Mouse (Mus musculus) neural tube, embryonic 12.5 days (tissue): ENCODE data around the gene Bscl2. TPM values are rescaled to one million over a fixed set of nuclear protein-coding genes. Genes with fewer than 3 reads are reported as not detected.
"Not testable (repeated sequence)": the region's sequence is repeated elsewhere in the genome, so short reads cannot be mapped to it uniquely, and the experiment has no call there.

Experiments used
- ATAC-seq: fragments of 200-750 bp; cut with Nextera tagmentation; 2 replicates; pipeline ENCODE4 v1.8.0; 2017; ENCODE audit warnings: low read depth, mild to moderate bottlenecking, moderate TSS enrichment, moderate library complexity; ENCODE audit not compliant: low FRiP score
- H3K27ac ChIP-seq: fragments of 300-500 bp; sonication (generic); 2 replicates; pipeline ENCODE4 v1.5.1; 2016
- H3K27me3 ChIP-seq: fragments of 300-500 bp; sonication (generic); replicated peaks from 2 replicates; pipeline ENCODE4 v1.6.1; 2016; ENCODE audit warnings: mild to moderate bottlenecking
- H3K36me3 ChIP-seq: fragments of 300-500 bp; sonication (generic); 2 replicates; pipeline ENCODE4 v1.6.1; 2016; ENCODE audit warnings: mild to moderate bottlenecking
- H3K4me1 ChIP-seq: fragments of 300-500 bp; sonication (generic); 2 replicates; pipeline ENCODE4 v1.6.1; 2016
- H3K4me2 ChIP-seq: fragments of 300-500 bp; sonication (generic); replicated peaks from 2 replicates; pipeline ENCODE4 v1.6.1; 2016; ENCODE audit warnings: mild to moderate bottlenecking
- H3K4me3 ChIP-seq: fragments of 300-500 bp; sonication (generic); 2 replicates; pipeline ENCODE4 v1.5.1; 2016
- H3K9ac ChIP-seq: fragments of 300-500 bp; sonication (generic); 2 replicates; pipeline ENCODE4 v1.6.1; 2016; ENCODE audit warnings: mild to moderate bottlenecking
- H3K9me3 ChIP-seq: fragments of 300-500 bp; sonication (generic); 2 replicates; pipeline ENCODE4 v1.6.1; 2016; ENCODE audit warnings: mild to moderate bottlenecking
- WGBS: fragments of 180-500 bp; shearing (Covaris S2); methylation state at CpG from one replicate; pipeline ENCODE4 v1.1.7; 2016; 5-methylcytosine and 5-hydroxymethylcytosine counted together
- polyA plus RNA-seq: library from polyadenylated mRNA; unstranded; fragments of >200 nt; fragmentation: Nextera tagmentation; extraction: Ambion mirVana; gene quantifications from 2 replicates; pipeline ENCODE4 v1.2.1, GENCODE M21; 2016

Bscl2 gene
- polyA plus RNA-seq, 1 experiment from 2014 or later: 66.1 TPM

DNA sequence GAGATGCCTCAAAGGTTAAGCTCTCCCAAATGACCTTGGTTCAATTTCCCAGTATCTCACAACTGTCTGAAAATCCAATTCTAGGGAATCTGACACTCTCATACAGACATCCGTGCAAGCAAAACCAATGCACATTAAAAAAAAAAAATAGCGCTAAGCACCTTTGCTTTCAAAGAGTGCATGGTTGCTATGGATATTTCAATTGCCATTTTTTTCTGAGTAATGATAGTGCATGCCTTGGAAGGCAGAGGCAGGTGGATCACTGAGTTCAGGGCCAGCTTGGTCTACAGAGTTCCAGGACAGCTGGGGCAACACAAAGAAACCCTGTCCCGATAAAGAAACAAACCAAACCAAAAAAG is 43.7 kb downstream of the Bscl2 start:
- ATAC-seq: no peak; the same call in 1 of the 2 replicates
- H3K27ac ChIP-seq: no peak overlapping the region; the same call in 1 of the 2 replicates
- peaks cover 10% of the 10 kb centered on the region for H3K36me3 ChIP-seq
- peak overlapping the region; percentile 77 for H3K4me2 ChIP-seq
- H3K4me1 ChIP-seq: 0 out of 2 replicates have a peak, but pooled peaks cover 9% of the 10 kb centered on the region
- 29% methylated on average over 3 of the region's 3 CpGs for WGBS
- H3K9me3 ChIP-seq: no peaks in the 10 kb centered on the region
- no peaks in the 10 kb centered on the region for H3K27me3 ChIP-seq
- H3K4me3 ChIP-seq: peak overlapping the region; percentile 64
- no peak overlapping the region for H3K9ac ChIP-seq

DNA sequence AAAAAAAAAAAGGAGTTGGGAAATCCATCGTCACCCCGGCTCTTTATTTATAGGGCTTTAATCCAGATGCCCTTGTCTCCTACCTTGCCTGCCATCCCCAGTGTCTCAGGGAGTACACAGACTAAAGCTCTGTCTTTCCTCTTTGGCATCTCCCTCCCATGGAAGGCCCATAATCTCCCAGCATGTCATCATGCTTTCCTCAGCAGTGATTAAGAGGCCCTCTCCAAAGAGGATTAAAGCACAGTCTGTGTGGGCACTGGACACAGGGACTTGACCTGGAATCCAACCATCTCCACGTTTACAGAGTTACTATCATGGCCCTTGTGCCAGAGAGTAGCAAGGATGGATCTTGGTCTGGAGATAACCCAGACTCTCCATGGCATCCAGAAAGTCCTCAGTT is 46.3 kb downstream of the Bscl2 start, which contains the start of the genes Lbhd1 and Gm49403:
TSS of gene Lbhd1 (plus strand) at position 117 of the 400 bp plus-strand sequence.
TSS of gene Gm49403 (plus strand) at position 315 of the 400 bp plus-strand sequence.
- H3K4me3 ChIP-seq: no peak within 1 kb of the TSS
- 73% methylated on average over 3 of the region's 3 CpGs for WGBS
- no peak within 1 kb of the TSS for H3K9ac ChIP-seq
- ATAC-seq: no peak
- peaks cover 17% of the 10 kb centered on the region for H3K4me1 ChIP-seq
- H3K27me3 ChIP-seq: no peaks in the 10 kb centered on the region
- H3K9me3 ChIP-seq: no peaks in the 10 kb centered on the region
- no peak within 1 kb of the TSS for H3K27ac ChIP-seq
- no peaks in the 10 kb centered on the region for H3K36me3 ChIP-seq
- no peak within 1 kb of the TSS for H3K4me2 ChIP-seq

DNA sequence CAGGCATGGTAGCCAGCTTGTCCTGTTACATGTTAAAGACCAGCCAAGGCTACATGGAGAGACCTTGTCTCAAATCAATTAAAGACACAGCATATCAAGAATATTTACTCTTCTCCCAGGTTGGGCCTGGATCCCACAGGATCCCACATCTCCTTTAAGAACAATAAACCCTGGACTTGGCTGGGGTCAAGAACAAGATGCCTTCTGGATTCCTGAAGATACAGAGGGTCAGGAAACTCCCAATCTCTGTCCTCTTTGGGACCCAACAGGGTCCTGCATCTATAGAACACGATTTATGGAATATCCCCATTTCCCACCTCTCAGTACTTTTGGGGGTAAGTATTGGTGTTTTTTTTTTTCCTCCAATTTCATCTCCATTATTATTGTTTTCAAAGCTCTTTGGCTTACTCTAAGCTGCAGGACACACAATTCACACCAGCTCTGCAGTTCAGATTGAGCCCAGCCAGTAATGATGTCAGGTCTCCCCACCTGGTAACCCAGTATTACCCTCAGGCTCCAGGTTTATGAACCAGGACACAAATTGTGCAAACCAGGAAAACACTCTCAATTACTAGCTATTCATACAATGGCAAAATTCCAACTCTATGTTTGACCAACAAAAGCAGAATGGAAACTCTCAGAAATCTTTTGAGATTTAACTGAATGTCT is 49.8 kb downstream of the Bscl2 start:
- H3K36me3 ChIP-seq: peaks cover 11% of the 10 kb centered on the region
- no peak overlapping the region for H3K4me3 ChIP-seq
- no peak overlapping the region for H3K9ac ChIP-seq
- H3K27me3 ChIP-seq: no peaks in the 10 kb centered on the region
- no peak for ATAC-seq
- peaks cover 12% of the 10 kb centered on the region for H3K4me1 ChIP-seq
- H3K4me2 ChIP-seq: peak overlapping the region; percentile 79
- WGBS: 54% methylated on average over 1 of the region's 1 CpGs
- H3K9me3 ChIP-seq: no peaks in the 10 kb centered on the region
- no peak overlapping the region for H3K27ac ChIP-seq

DNA sequence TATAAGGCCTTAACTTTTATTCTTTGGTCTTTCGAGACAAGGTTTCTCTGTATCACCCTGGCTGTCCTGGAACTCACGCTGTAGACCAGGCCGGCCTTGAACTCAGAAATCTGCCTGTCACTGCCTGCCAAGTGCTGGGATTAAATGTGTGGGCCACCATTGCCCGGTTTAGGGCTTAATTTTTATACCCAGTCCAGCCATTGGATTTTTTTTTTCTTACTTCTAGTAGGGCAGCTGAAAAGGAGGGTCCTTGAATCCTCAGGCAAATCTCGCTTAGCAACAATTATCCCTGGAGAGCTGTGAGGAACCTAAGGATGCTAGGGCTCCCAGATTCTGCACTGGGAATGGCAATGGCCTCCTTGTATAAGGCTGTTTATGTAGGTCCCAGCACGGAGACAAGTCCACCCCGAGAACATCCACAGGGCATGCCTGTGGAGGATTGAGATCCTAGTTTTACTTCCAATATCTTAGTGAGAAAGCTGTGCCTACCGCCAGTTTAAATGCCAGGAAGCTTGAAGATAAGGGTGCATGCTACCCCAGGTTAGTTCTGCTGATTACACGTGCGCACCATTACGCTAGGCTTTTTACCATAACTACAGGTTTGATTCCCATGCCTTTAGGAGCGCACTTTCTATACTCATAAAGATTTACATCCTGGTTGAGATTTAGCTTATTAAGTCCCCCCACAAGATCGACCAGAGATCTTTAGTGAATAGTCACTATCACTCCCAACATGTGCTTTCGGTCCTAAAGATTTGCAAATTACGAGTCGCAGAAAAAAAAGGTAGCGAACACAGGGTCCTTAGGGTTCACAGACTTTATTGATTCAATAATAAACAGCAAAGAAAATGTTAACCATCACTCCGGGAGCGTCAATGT is 50.6 kb downstream of the Bscl2 start:
- peaks cover 11% of the 10 kb centered on the region for H3K36me3 ChIP-seq
- 13% methylated on average over 19 of the region's 19 CpGs for WGBS
- peak overlapping the region; percentile 75 for H3K9ac ChIP-seq
- H3K9me3 ChIP-seq: no peaks in the 10 kb centered on the region
- H3K27me3 ChIP-seq: no peaks in the 10 kb centered on the region
- peak overlapping the region; percentile 57 for H3K4me3 ChIP-seq
- peaks cover 12% of the 10 kb centered on the region for H3K4me1 ChIP-seq
- H3K27ac ChIP-seq: peak overlapping the region; percentile 12; the same call in 1 of the 2 replicates
- peak overlapping the region; percentile 79 for H3K4me2 ChIP-seq
- ATAC-seq: no peak; the same call in 1 of the 2 replicates

DNA sequence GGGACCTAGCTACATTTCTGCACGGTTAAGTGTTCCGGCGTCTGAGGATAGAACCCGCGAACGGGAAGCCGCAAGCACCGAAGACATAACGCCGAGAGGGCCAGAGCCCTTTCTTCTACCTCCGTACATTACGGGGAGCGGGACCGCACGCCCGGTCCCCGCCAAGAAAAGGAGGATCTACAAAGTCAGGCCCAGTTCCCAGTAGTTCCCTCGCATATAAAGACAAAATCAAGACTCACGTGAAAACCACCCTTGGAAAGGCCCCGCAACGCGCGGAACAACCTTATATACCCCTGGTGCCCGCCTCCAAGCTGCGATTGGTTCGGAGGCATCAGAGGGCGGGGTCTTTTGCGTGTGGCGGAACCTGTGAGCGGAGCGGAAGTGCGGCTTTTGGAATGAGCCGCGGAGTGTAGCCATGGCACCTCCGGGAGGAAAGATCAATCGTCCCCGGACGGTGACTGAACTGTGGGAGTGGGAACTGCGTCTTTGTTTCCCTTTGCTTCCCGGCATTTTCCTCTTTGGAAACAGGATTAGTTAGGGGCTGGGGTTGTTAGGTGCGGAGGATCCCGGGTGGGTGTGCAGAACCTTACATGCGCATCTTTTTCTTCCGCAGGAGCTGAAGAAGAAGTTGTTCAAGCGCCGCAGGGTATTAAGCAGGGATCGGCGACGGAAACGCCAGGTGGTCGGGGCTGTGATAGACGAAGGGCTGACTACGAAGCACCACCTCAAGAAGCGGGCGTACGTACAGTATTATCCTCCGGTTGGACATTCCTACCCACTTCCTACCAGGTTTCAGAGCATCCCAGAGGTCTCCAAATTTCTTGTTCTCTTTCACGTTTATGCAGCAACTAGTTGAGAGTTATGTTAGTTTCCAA is 51.5 kb downstream of the Bscl2 start, which contains the start of the genes 1810009A15Rik and Gm49416:
TSS of gene 1810009A15Rik (plus strand) at position 343 of the 875 bp plus-strand sequence.
TSS of gene Gm49416 (plus strand) at position 416 of the 875 bp plus-strand sequence.
- peak; percentile 95 for ATAC-seq
- Histone ChIP-seq H3K4me3 (peak within 1 kb of the TSS; percentile 57), H3K4me2 (peak within 1 kb of the TSS; percentile 79), H3K36me3 (peaks cover 11% of the 10 kb centered on the region), H3K9ac (peak within 1 kb of the TSS; percentile 75), H3K9me3 (no peaks in the 10 kb centered on the region), H3K27ac (peak within 1 kb of the TSS; percentile 67), H3K4me1 (peaks cover 15% of the 10 kb centered on the region), H3K27me3 (no peaks in the 10 kb centered on the region)
- under 1% methylated on average over 58 of the region's 58 CpGs for WGBS

DNA sequence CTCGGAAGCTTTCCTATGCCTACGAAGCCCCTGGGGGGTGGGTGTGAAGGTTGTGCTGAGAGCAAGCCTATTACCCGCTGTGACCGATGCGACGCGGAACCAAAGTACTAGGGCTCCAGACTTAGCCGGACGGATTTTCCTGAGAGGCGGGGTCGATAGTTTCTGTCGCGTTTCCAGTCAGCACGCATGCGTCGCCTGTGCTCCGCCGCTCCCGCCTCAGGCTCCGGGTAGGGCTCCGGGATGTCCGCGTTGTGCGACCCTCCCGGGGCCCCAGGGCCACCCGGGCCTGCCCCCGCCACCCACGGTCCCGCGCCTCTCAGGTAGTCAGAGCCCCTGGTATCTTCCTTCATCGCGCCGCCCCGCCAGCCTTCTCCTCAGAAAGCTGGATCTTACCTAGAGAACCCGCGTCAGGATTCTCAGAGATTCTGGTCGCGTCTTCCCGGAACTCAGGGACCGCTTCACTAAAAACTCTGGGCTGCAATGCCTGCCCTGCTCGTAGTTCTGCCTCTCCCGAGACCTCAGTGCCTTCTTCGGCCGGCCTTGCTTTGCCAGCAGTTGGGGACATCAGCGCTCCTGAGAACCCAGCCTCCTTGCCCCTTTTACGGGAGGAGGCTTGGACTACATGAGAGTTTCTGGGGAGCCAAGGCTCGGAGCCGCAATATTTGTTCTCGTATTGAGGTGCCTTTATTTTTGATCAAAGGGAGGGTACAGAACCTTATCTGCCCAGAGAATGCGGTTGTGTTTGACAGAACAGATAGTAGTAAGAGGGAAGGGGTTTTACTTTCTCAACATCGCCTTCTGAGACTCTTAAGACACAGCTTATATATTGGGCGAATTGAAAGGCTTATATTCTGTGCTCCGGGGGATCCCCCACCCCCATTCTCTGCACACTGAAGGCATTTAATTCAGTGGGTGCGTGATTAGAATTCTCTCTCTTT is 55.8 kb downstream of the Bscl2 start, which contains the start of gene Ints5:
TSS of gene Ints5 (plus strand) at position 177 of the 938 bp plus-strand sequence.
- peak; percentile 34 for ATAC-seq
- Histone ChIP-seq H3K4me2 (peak within 1 kb of the TSS; percentile 92), H3K4me3 (peak within 1 kb of the TSS; percentile 73), H3K4me1 (peaks cover 32% of the 10 kb centered on the region), H3K9me3 (no peaks in the 10 kb centered on the region), H3K27me3 (no peaks in the 10 kb centered on the region), H3K36me3 (peaks cover 30% of the 10 kb centered on the region), H3K9ac (peak within 1 kb of the TSS; percentile 81), H3K27ac (peak within 1 kb of the TSS; percentile 61)
- 3% methylated on average over 54 of the region's 54 CpGs for WGBS

DNA sequence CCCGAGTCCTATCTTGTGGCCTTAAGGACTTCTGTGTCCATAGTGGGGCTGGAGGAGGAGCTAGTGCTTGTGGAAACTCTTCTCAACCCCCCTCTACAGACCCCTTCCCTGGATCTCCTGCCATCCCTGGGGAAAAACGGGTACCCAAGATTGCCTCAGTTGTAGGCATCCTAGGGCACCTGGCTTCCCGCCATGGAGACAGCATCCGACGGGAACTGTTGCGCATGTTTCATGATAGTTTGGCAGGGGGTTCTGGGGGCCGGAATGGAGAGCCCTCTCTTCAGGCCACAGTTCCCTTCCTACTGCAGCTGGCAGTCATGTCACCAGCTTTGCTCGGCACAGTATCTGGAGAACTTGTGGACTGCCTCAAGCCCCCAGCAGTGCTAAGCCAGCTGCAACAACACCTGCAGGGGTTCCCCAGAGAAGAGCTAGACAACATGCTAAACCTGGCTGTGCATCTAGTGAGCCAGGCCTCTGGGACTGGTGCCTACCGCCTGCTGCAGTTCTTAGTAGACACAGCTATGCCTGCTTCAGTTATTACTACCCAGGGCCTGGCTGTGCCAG is 58.2 kb downstream of the Bscl2 start:
- WGBS: 93% methylated on average over 9 of the region's 9 CpGs
- Histone ChIP-seq H3K27me3 (no peaks in the 10 kb centered on the region), H3K9ac (no peak overlapping the region), H3K9me3 (no peaks in the 10 kb centered on the region), H3K36me3 (peaks cover 27% of the 10 kb centered on the region), H3K27ac (no peak overlapping the region), H3K4me3 (no peak overlapping the region), H3K4me1 (peaks cover 34% of the 10 kb centered on the region), H3K4me2 (no peak overlapping the region)
- no peak for ATAC-seq

DNA sequence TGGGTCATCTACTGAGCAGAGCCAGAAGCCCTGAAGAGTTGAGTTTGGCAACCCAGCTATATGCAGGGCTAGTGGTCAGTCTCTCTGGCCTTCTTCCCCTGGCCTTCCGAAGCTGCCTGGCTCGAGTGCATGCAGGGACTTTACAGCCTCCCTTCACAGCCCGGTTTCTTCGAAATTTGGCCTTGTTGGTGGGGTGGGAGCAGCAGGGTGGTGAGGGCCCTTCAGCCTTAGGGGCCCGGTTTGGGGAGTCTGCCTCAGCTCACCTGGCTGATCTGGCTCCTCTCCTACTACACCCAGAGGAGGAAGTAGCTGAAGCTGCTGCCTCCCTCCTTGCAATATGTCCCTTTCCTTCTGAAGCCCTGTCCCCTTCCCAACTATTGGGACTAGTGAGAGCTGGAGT is 59.0 kb downstream of the Bscl2 start:
- Histone ChIP-seq H3K4me1 (peaks cover 34% of the 10 kb centered on the region), H3K36me3 (peaks cover 20% of the 10 kb centered on the region), H3K4me2 (peak overlapping the region; percentile 86)
- H3K27ac ChIP-seq, H3K4me3 ChIP-seq, ATAC-seq, H3K9me3 ChIP-seq, H3K9ac ChIP-seq, H3K27me3 ChIP-seq: not testable (repeated sequence)
- WGBS: 88% methylated on average over 5 of the region's 5 CpGs

DNA sequence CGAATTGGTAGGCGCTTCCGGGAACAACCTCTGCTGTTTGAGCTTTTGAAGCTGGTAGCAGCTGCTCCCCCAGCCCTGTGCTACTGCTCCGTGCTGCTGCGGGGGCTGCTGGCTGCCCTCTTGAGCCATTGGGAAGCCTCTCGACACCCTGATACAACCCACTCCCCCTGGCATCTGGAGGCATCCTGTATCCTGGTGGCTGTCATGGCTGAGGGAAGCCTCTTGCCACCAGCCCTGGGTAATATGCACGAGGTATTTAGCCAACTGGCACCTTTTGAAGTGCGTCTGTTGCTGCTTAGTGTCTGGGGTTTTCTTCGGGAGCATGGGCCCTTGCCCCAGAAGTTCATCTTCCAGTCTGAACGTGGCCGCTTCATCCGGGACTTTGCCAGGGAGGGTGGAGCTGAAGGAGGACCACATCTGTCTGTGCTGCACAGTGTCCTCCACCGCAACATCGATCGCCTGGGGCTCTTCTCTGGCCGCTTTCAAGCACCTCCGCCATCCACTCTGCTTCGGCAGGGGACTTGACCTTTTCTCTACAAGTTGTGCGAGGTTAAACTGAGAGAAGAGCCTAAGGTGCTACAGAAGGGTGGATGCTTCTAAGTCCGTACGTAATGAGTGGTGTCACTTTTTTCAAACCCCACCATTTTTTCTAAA is 60.1 kb downstream of the Bscl2 start:
- peaks cover 34% of the 10 kb centered on the region for H3K4me1 ChIP-seq
- peaks cover 26% of the 10 kb centered on the region for H3K36me3 ChIP-seq
- 25% methylated on average over 21 of the region's 21 CpGs for WGBS

DNA sequence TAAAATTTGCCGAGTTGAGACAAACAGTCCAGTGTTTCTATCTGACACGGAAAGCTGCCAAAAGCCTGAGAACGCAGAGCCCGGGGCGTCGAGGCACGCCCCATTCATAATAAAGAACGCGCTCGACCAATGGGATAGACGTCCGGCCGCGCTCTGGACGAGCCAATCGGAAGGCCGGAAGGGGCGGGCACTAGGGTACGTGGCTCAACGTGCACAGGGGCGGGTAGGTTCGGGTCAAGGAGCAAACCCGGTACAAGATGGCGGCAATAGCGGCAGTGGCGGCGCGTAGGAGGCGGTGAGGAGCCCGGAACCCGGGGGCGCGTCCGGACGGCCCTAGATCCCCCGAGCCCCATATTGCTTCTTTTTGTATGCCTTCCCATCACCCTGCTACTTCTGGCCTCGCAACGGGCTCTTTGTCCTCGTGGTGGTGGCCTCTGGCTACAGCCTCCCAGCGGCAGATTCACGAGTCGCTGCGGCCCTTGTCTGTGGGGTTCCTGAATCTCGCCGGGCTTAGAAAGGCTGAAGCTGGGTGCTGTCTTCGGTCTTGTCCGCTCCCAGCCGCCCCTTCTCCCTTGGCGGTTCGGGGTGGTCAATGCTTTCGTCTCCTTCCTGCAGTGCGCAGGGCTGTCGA is 60.7 kb downstream of the Bscl2 start, which contains the start of gene Ganab:
TSS of gene Ganab (plus strand) at position 207 of the 631 bp plus-strand sequence.
- peak; percentile 99 for ATAC-seq
- Histone ChIP-seq H3K9me3 (no peaks in the 10 kb centered on the region), H3K4me3 (peak within 1 kb of the TSS; percentile 94), H3K36me3 (peaks cover 30% of the 10 kb centered on the region), H3K4me2 (peak within 1 kb of the TSS; percentile 86), H3K27me3 (no peaks in the 10 kb centered on the region), H3K9ac (peak within 1 kb of the TSS; percentile 93), H3K27ac (peak within 1 kb of the TSS; percentile 62), H3K4me1 (peaks cover 34% of the 10 kb centered on the region)
- under 1% methylated on average over 53 of the region's 53 CpGs for WGBS

More for the DNA sequence above, 60.1 kb downstream of the Bscl2 start:
- Histone ChIP-seq H3K9ac (peak overlapping the region; percentile 59), H3K4me2 (peak overlapping the region; percentile 86), H3K27ac (peak overlapping the region; percentile 62), H3K4me3 (peak overlapping the region; percentile 94)
- H3K9me3 ChIP-seq, H3K27me3 ChIP-seq: not testable (repeated sequence)
- peak; percentile 71 for ATAC-seq
